Mouse (Mus musculus) spleen, postnatal 10 days (tissue): ENCODE results near the gene Magea5.
"Not testable (repeated sequence)": the region's sequence is repeated elsewhere in the genome, so short reads cannot be mapped to it uniquely, and the experiment has no call there.

ENCODE experiments used
- DNase-seq, 2 experiments: peaks; one replicate each; pipeline ENCODE4 v3.0.0; 2021 to 2022; ENCODE audit warnings: low spot score in 2 of 2

Magea5 gene

DNA sequence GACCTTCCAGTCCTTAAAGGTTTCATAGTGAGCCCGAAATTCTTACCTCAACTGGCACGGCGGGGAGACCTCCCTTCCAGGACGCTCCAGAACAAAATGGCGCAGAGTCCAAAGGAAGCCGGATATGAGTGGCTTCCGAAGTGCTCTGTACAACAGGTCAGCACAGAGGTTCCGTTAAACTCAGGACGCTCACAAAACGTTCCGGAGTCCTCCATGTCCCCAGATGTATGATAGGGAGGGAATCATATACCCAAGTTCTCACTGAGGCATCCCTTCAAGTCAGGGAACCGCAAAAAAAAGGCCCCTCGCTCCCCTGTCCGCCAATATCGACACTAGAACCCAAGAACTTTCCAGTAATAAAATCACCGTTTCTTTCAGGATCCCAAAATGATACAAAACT lies at the start of gene Magea5:
TSS of gene Magea5 (minus strand) at position 101 of the 400 bp plus-strand sequence.
- not testable (repeated sequence) for DNase-seq

DNA sequence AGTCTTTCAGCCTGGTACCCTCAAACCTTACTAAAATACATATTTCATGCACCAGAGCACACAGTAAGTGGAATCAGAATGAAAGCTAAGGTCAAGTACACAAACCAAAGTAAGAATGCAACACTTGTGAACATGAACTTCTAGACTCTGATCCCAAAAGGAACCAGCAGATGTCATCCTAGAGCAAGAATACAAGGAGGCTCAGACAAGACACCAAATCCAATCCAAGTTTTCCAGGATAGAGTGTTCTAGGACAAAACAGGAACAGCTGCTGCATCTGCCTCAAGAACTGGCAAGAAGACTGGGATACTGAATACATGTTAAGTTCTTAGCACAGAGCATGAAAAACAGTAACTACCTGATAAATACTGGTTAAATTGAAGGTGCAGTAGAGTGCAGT lies 35.1 kb upstream of the Magea5 start:
- DNase-seq, result no peak

DNA sequence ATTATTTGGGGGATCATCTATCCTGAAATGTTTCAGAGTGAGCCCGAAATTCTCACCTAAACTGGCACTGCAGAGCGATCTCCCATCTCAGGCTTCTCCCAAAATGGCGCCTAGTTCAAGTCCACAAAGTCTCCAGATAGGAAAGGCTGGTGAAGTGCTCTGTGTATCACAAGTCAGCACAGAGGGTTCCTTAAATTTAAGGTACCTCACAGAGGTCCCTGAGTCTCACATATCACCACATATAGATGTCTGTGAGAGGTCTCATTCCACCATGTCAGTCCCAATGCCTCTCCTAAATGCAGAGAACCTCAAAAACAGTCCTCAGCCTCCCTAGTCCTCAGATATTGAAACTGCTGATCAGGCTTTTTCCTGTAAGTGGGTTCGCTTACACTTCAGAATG lies 30.6 kb upstream of the Magea5 start, which contains the start of gene Magea2:
TSS of gene Magea2 (minus strand) at position 101 of the 400 bp plus-strand sequence.
- DNase-seq, result not testable (repeated sequence)

DNA sequence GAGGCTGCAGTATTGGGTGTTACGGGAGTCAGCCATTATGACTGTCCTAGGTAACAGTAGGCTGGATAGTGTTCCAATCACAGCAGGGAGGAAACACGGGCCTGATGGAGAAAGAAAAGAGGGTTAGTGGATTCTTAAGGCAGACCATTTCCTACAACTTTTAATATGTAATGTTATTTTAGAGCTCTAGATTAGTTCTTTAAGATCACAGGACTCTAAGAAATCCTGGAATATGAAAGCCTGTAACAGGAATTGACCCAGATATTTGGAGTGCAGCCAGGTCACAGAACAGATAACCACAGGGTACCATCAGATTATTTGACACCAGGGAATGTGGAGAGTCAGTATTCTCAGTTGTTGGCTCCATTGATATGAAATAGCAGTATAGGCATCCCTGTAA lies 26.7 kb upstream of the Magea5 start, which contains the start of gene Magea1:
TSS of gene Magea1 (minus strand) at position 101 of the 400 bp plus-strand sequence.
- not testable (repeated sequence) for DNase-seq
